Mouse (Mus musculus) adrenal gland, postnatal 4 days (tissue): ENCODE measurements around the gene Eef1akmt3. TPM values are rescaled to one million over a fixed set of nuclear protein-coding genes. Genes with fewer than 3 reads are reported as not detected.
"Not testable (repeated sequence)": the region's sequence is repeated elsewhere in the genome, so short reads cannot be mapped to it uniquely, and the experiment has no call there.

ENCODE experiments used
- DNase-seq, 2 experiments: peaks; one replicate each; pipeline ENCODE4 v3.0.0; 2021 to 2022; ENCODE audit warnings: low spot score in 2 of 2, mixed read lengths in 2 of 2
- long read RNA-seq, 2 experiments: library from polyadenylated mRNA; stranded (forward); transcript quantifications; one replicate each; pipeline ENCODE4 v2.0.0; 2021
- total RNA-seq, 2 experiments: library from RNA; stranded (reverse); gene quantifications; 2 replicates each; pipeline ENCODE4 v1.2.3; 2021

The Eef1akmt3 gene
- under 1 TPM; 0.40 to 0.53 TPM for total RNA-seq
- long read RNA-seq, experiment 1, result 0 reads
- long read RNA-seq, experiment 2, result 0 reads

DNA sequence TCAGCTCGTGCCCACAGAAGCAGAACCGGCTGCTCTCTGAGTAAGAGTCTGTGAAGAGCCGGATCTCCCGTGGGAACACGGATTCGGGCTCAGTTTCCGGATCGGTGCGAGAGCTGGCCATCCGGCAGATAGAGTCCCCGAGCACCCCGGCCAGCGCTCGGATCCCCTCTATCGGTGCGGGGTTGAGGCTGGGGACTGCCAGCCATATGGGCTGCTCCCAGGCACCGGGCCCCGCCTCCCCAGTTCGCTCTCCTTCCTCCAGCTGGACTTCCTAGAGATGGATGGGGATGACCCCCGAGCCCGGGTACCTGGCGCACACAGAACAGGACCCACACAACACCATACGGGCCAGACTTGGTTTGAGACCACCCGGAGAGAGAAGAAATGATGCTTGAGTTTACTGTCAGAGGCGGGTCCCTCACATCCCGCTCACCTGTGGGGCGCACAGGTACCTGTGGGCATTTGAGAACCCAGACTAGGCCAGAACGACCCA, at the start of gene Eef1akmt3, which contains the start of gene Mettl1:
Eef1akmt3 (minus strand) TSS at position 240 of the 493 bp plus-strand sequence.
Mettl1 (plus strand) TSS at position 141 of the 493 bp plus-strand sequence.
- DNase-seq, result no peak

DNA sequence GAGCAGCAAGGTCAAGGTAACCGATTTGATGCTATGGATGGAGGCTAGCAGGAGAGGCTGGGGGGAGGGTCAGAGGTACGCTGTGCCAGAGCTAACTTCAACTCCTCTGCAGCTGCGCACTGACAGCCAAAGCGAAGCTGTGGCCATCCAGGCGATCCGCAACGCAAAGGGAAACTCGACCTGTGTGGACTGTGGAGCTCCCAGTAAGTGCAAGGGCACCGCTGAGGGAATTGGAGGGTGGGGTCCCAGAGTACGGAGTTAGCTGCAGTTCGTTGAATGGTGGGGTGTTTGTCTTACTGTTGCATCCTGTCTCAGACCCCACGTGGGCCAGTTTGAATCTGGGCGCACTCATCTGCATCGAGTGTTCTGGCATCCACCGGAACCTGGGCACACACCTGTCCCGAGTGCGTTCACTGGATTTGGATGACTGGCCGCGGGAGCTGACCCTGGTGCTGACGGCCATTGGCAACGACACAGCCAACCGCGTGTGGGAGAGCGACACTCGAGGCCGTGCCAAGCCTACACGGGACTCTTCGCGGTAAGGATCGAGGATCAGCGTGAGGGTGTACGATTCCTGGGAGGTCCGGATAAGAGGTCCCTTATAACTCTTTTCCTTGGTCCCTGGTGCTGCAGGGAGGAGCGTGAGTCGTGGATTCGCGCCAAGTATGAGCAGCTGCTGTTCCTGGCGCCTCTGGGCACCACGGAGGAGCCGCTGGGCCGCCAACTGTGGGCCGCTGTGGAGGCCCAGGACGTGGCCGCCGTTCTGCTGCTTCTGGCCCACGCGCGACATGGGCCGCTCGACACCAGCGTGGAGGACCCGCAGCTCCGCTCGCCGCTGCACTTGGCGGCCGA, 49.5 kb upstream of the Eef1akmt3 start:
- DNase-seq, result no peak

DNA sequence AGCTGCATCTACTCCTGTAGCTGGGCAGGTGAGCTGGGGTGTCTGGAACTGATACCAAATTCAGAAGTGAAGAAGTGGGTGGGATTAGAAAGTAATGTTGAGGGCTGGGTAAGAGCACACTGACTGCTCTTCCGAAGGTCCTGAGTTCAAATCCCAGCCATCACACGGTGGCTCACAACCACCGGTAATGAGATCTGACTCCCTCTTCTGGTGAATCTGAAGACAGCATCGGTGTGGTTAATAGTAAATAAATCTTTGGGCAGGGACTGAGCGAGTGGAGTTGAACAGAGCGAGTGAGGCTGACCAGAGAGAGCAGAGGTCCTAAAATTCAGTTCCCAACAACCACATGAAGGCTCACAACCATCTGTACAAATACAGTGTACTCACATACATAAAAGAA, 44.3 kb upstream of the Eef1akmt3 start:
- no peak for DNase-seq

DNA sequence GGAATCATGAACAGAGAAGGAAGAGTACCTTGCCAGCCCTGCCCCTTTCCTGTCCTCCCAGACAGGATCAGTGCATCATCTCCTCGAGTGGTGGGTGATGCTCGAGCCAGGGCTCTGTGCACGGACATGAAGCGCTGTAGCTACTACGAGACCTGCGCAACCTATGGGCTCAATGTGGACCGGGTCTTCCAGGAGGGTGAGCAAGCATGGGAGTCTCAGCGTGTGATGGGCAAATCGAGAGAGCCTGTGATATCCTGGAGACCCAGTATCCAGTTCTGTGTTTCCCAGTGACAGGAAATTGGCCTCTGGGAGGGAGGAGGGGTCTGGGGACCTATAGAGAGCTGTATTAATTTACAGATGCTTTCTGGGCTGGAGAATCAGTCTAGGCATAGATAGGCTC, 43.7 kb upstream of the Eef1akmt3 start:
- no peak for DNase-seq

DNA sequence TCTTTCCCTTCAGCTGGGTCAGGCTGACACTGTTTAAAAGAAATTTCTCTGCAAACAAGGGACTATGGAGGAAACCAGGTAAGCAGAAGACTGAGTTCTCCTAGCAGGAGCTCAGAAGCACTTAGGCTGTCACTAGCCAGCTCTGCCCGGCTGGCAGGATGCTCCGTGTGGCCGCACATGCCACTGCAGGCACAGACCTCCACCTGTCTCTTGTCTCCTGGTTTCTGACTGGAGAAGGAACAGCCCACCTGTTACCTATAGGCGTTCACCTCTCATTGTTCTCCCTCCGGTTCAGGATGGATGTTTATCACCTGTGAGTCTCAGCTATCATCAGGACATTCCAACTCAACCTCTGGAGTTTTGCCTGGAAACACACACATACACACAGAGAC, 42.6 kb upstream of the Eef1akmt3 start:
- DNase-seq, result no peak

DNA sequence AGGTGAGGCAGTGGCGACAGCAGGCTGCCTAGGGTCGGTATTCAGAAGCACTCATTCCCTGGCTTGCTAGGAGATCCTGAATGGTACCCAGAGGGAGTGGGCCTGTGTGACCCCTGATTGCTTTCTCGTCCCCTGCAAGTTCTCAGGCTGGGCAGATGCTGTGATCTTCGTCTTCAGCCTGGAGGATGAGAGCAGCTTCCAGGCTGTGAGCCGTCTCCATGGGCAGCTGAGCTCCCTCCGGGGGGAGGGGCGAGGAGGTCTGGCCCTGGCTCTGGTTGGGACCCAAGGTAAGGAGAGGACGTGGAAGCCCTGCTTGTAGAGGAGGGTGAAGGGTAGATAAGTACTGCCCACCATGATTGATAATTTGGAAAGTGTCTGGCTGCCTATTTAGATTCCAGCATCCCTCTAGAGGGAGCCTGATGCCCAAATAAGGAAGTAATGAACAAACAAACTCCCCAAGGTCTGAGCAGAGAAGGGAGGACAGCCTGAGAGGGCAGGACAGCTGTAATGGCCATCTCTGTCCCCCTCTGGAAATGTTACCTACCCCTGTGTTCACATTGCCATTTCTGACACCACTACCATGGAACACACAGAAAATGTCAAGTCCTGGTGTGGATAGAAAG, 42.1 kb upstream of the Eef1akmt3 start:
- DNase-seq, result no peak

DNA sequence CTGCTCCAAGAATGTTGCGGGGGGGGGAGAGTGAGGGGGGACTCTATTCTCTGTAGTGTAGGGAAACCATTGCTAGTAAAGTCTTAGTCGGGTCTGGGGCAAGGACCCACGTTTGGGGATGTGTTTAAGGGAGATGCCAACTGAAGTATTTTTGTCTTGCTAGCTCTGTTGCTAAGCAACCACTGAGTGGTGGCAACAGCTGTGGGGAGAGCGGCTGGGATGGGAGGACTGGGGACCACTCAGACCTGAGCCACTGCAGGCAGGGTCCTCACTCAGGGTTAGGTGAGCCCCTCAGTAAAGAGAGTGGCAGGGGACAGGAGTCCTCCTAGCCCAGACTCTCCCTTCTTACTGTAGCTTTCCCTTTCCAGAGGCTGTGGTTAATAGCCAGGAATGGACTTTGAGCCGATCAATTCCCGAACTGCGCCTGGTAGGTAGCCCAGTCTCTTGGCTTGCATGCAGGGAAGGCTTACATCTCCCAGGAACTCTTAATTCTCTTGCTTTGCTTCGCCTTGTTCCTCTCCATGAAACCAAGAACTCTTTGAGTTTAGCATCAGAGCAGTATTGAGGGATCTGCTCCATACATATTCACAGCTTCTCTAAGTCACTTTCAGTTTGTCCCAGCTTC, 40.8 kb upstream of the Eef1akmt3 start:
- DNase-seq, result no peak

DNA sequence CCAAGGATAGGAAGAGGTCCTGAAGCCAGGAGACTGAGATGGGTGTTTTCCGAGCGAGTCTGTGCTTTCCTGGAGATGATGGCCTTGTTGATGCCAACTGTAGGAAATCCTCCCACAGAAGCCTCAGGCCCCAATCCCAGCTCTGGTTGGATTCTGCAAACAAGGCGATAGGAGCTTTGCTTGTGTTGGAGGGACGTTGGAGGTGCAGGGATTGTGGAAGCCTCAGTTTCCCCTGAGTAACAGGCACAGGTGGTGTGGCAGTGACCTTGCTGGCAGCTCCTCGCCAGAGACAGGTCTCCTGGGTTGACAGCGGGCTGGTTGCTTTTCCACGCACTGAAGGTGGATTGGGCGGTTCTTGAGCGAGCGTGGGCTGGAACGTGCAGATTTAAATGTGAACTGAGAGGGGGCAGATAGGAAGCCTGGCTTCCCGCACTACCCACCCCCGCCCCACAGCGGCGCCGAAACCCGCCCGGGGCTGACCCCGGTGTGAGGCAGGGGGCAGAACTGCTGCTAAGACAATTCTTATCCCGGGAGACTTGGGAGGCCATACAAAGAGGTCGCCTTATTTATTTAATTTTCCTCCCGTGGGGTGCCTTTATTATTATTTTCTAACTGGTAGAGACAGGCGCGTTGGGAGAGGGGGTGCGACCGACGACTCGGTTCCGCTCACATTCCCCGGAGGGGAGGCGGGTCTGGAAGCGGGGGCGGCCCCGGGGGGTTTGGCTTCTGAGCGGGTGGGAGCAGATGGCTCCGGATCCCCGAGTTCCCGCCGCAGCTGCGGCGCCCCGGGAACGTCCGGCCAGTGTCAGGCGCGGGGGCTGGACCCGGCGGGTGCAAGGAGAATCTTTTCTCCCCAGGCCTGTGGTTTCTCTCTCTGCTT, 39.8 kb upstream of the Eef1akmt3 start:
- DNase-seq, result no peak

DNA sequence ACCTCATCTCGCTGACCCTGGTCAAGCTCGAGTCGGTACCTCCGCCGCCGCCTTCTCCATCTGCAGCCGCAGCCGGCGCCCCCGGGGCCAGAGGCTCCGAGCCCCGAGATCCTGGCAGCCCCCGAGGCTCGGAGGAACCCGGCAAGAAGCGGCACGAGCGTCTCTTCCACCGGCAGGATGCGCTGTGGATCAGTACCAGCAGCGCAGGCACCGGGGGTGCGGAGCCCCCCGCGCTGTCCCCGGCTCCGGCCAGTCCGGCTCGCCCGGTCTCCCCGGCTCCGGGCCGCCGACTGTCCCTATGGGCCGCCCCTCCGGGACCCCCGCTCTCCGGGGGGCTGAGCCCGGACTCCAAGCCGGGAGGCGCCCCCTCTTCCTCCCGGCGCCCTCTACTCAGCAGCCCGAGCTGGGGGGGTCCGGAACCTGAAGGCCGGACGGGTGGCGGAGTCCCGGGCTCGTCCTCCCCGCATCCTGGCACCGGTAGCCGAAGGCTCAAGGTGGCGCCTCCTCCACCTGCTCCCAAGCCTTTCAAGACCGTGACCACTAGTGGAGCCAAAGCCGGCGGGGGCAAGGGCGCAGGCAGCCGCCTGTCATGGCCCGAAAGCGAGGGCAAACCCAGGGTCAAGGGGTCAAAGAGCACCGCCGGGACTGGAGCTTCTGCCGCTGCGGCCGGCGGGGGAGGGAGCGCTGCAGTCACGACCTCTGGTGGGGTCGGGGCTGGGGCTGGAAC, 38.5 kb upstream of the Eef1akmt3 start:
- DNase-seq, result no peak

DNA sequence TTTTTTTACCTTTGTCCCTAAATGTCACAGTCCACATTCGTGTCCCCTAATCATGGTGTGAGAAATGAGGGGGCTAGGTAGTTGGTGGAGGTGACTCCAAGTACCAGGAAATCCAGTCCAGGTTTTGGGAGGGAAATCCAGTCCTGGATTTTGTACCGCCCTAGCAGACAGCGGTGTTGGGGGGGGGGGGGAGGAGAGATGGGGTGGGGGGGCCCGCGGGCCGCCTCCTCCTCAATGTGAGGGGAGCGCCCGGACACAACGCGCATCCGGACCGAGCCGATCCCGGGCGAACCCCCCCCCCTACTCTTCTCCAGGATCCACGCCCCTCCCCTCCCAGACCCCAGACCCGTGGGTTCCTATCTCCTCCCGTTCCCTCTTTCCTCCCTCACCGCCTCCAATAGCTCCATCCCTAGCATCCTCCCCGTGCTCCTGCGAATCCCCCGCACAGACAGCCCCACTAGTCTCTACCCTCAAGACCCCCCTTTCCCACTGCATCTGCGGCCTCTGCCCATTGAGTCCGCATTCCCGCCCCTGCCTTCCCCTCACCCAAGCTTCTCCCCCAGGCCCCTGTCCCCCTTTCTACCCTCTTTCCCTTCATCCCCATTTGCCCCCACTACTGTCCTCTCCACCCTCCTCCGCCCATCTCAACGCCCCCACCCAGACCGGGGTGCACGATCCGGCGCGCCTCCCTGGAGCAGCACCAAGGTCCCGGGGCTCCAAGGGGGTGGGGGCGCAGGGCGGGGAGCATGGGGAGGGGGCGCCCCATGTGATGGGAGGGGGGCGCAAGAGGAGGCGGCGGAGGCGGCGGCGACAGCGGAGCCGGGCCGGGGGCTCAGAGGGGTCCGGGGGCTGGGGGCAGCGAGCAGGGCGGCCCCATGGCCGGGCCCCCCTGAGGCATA, 37.6 kb upstream of the Eef1akmt3 start:
- DNase-seq, result no peak

DNA sequence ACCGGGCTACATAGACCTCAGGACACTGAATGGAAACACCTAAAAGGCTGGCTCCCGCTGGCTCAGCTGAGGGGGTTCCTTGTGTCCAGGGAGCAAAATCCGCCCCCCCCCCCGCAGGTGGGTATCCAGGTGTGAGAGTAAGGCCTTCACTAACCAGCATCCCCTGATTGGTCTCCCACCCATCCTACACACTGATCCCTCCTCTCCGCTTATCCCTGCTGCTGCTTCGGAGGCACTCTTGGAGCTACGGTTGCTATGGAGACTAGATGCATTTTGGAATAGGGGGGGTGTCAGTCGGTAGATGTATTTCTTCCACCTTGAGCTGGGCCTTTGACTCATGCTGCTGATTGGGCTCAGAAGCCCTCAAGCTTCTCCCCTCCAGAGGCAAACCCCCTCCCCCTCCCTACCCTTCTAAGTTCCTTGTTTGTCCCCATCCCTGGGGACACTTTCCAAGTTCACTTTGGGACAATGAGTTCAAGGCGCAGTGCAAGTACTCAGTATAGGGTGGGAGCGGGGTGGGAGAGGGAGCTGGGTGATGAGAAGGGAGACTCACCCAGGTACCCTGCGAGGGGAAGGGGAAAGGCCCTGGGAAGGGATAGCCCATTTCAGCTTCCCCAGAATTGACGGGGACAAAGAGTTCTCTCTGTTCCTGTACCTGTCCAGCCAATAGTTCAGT, 36.8 kb upstream of the Eef1akmt3 start:
- no peak for DNase-seq

DNA sequence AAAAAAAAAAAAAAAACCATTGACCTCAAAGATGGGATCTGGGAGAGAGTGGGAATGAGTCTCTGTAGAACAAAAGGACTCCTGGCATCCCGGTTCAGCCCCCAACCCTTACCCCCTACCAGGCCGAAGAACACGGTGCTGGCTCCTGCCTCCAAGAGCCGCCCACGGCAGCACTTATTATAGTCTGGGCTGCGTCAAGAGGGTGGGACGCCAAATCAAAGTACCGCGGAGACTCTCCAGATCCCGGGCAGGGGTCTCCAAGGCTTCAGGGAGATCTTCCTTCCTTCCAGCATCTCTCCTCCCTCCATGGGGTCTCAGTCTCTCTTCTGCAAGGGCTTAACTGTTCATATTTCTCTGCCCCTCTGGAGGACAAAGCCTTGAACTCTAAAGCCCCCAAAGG, 36.2 kb upstream of the Eef1akmt3 start:
- no peak for DNase-seq

DNA sequence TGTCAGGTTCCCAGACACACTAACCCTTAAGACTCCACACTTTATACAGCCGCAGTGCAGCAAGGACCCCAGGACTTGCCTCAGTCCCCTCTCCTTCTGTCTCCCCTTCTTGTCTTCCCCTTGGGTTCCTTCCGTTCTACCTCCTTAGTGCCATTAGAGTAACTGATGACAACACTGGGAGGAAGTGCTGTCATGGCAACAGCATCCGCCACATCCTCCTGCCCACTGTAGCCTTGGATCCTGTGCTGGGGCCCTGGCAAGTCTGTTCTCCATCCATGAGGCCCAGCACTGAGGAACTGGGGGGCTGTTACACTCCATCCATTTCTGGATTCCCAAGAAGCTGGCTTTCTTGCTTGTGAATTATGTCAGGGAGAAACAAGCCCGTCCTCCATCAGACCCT, 34.8 kb upstream of the Eef1akmt3 start:
- DNase-seq, result no peak

DNA sequence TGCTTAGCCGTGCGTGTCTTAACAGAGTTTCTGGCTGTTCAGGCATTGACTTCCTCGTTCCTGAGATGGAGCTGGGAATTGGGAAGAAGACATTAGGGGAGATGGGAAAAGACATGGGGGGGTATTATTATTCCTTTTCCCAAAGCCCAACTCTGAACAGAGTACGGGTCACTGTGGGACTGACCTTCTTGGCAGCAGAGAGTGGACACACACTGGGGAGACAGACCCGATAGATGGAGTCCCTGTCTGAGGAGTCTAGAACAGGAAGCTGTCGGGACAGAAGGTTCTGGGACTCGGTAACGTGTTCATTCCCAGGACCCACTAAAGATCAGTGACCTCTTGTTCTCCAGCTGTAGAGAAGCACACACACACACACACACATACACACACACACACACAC, 34.3 kb upstream of the Eef1akmt3 start:
- DNase-seq, result no peak

DNA sequence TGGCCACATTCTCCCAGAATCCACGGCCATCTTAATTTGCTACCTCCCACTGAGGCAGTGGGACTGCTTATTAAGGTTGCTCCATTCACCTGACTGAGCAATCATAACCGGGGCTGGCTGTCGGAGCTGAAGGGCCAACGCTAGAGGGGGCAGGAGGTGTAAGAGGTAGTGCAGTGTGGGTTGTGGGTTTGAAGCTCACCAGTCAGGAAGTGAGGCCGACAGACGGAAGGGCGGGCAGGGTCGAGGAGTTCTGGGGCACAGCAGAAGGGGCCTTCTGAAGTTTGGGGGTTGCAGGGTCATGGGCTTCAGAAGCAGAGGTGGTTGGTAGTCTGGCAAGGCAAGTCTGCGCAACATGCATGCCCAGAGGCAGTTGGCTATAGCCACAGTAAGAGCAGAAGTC, 33.8 kb upstream of the Eef1akmt3 start, which contains the start of gene Agap2:
Agap2 (plus strand) TSS at position 205 of the 400 bp plus-strand sequence.
- DNase-seq, result no peak

DNA sequence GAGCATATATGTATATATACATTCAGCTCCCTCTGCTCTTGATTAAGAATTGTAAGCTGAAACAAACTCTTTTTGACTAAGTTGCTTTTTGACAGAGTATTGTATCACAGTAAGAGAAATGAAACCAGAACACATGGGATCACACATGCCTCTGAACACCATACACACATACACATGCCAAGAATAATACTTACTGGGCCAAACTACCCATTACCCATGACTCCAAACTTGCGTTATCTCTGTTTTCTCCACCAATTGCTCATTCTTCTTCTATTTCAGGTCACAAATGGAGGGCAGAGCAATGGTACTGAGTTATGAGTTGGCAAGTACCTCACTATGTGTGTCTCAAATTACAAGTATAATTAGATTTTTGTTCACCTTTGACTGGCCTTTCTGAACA, 32.7 kb upstream of the Eef1akmt3 start:
- DNase-seq, result no peak

DNA sequence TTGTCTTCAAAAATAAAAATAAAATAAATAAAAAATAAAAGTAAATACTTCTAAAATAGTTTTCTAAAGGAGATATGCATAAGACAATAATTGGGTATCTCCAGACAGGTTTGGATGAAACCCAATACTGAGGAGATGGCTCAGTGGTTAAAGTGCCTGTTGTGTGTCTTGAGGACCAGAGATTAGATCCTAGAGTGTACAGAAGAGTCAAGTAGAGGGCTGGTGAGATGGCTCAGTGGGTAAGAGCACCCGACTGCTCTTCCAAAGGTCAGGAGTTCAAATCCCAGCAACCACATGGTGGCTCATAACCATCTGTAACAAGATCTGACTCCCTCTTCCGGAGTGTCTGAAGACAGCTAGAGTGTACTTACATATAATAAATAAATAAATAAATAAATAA, 31.7 kb upstream of the Eef1akmt3 start:
- DNase-seq, result not testable (repeated sequence)

DNA sequence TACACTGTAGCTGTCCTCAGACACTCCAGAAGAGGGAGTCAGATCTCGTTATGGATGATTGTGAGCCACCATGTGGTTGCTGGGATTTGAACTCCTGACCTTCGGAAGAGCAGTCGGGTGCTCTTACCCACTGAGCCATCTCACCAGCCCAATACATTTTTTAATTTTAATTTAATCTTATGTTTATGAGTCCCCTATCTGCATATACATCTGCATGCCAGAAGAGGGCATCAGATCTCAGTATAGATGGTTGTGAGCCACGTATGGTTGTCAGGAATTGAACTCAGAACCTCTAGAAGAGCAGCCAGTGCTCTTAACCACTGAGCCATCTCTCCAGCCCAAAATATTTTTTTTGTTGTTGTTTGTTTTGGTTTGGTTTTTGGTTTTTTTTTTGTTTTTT, 31.0 kb upstream of the Eef1akmt3 start:
- not testable (repeated sequence) for DNase-seq

DNA sequence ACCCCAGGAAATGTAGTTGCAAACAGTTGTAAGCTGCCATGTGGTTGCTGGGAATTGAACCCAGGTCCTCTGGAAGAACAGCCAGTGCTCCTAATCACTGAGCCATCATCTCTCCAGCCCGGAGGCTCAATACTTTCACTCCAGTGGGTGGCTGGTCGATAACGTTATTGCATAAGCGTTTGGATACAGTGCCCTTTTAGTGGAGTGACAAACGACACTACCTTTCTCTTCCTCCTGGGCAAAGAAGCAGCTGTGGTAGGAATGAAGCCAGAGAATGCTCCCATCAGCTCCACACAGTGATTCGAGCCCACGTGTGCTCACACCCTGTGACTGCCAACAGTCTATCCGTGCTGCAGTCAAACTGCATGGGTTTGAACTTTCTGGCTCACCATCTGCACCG, 29.9 kb upstream of the Eef1akmt3 start:
- no peak for DNase-seq
